Mouse (Mus musculus): ENCODE data around the gene Vdac2. TPM values are rescaled to one million over a fixed set of nuclear protein-coding genes. Genes with fewer than 3 reads are reported as not detected.

Vdac2 gene
- total RNA-seq, 2 experiments from 2014 or later: 210 to 217 TPM

Other genes starting within 250 kb of the Vdac2 start
- gene Dupd1, start 110.7 kb upstream of the Vdac2 start, total RNA-seq (2021): not detected
- 100 to 1,000 TPM; 103 to 105 TPM for gene Samd8, start 74.7 kb upstream of the Vdac2 start, total RNA-seq (2021)
- gene Dusp13, start 74.1 kb upstream of the Vdac2 start, total RNA-seq (2021): under 1 TPM in 1 of 2 experiments, not detected in 1; 0.39 TPM
- 10 to 100 TPM; 37.7 to 40.8 TPM for gene Comtd1, start 23.7 kb downstream of the Vdac2 start, total RNA-seq (2021)
- 1 to 10 TPM; 2.6 to 3.2 TPM for gene Zfp503, start 164.4 kb downstream of the Vdac2 start, total RNA-seq (2021)
- gene Lrmda, start 194.5 kb downstream of the Vdac2 start, total RNA-seq (2021): 1 to 10 TPM in 1 of 2 experiments, not detected in 1; 1.1 TPM

All from left cerebral cortex, postnatal 10 days (tissue).